Mouse (Mus musculus) right cerebral cortex, postnatal 25 days (tissue): Measurements from ENCODE around the gene Gabrr3.
A peak's percentile ranks its signal among the peaks of the same experiment; 100 is the strongest.
"Not testable (repeated sequence)": the region's sequence is repeated elsewhere in the genome, so short reads cannot be mapped to it uniquely, and the experiment has no call there.

Experiments
- DNase-seq: peaks from one replicate; pipeline ENCODE4 v3.0.0; 2022

The Gabrr3 gene

DNA sequence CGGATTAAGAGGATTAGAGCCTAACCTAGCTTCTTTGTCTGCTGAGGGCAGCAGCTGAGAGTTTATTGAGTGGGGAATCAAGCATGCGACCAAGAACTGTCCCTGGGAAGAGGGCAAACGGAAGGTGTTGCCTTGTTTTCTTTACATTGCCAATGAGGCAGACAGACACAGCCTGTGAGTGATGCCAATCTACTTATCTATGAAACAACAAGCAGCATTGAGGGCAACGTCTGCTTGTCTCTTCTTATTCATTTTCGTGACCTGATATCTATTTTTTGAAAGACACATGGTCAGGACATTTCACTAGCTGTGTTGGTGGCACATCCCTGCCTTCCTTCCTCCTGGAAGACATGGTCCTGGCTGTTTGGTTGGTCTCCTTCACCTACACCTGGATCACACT lies at the start of gene Gabrr3:
Gabrr3 (plus strand) TSS at position 301 of the 400 bp plus-strand sequence.
- DNase-seq: no peak

DNA sequence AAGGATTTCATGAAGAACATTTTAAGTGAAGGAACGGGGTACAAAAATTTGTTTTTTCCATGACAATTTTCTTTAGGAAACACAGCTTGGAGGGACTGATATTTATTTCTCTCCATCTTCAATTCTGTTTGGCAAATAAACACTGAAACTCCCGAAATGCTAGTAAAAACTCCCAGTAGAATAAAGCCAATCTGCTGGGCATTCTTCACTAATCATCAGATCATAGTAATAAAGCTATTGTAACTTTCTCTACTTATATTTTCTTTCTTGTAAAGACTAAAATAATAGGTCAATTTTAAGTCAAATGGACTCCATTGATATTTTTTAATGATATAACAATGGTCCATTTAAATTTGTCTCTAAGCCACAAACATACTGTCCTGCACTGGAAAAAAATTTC lies 43.2 kb upstream of the Gabrr3 start, which contains the start of gene Olfr209:
Olfr209 (minus strand) TSS at position 101 of the 400 bp plus-strand sequence.
- DNase-seq: no peak

DNA sequence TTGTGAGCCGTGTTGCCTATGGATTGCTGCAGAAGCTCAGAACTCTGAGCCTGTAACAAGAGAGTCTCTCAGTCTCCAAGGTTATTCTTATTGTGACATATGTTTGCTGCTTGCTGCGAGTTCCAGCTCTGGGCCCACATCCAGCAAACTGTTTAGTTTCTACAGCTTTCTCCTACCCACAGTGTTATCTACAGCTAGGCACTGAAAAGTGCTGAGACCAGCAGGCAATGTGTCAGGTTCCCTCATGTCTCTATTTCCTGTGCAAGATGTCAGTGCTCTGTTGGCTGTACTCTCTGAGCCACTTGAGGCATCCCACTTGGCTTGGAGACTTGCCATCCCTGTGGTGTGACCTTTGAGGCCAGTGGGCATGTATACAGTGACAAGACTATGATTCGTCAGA lies 13.8 kb upstream of the Gabrr3 start:
- peak; percentile 60 for DNase-seq

DNA sequence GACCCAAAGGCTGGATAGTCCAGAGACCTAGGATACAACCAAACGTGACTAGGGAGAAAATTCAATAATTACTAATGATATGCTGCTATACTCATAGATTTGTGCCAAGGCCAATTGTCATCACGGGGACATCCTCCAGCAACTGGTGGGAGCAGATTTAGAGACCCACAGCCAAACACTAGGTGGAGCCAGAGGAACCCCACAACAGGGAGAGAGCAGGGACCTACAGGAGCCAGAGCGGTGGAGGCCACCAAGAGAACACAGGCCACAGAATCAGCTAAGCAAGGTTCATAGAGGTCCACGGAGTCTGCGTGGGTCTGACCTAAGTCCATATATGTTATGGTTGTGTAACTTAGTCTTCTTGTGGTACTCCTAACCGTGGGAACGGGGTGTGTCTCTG lies 6.0 kb upstream of the Gabrr3 start:
- DNase-seq: no peak

DNA sequence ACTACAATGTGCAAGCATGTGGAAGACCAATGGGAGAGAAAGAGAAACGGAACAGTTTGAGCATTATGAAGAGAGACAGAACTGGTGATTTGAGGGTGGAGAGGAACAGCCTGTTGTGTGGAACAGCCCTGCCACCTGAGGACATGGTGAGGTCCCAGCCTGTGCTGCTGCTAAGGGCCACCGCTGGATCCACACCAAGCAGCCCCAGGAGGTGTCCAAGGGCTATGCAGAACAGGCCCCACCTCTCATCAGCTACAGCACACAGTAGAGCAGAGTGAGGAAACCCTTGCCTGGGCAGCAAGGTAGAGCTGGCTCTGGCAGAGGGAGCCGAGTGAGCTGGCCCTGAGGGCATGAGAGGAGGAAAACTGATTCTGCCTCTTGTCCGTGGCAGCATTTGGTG lies 5.1 kb upstream of the Gabrr3 start:
- DNase-seq: no peak

DNA sequence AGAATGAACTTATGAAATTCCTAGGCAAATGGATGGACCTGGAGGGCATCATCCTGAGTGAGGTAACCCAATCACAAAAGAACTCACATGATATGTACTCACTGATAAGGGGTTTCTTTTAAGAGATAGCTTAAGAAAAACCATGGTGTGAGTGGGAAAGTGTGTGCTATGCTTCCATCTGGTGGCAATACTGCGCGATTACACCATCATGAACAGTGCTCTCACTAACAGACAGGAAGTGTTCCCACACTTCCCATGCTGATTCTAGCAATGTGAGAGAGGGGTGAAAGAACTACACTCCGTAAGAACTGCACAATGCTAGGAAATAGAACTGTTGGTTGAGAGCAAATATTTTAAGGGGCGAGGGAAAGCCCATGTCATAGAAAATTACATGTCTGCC lies 3.4 kb upstream of the Gabrr3 start:
- peak; percentile 18 for DNase-seq

DNA sequence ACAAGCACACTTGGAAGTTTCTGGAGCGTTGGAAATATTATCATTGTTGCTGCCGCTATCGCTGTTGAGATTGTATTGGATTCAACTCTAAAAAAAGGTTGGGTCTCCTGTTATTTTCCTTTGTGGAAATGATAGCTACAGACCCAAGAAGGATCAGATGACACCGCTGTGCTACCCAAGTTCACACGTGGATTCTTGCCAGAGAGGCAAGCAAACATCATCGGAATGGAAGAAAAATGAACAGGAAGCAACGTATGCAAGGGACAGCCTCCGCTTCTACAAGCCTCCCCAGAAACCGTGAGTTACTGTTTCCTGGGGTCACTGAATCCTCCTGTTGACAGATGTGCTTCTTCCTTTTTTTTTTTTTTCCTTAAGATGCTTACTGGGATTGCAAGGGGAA lies 2.3 kb upstream of the Gabrr3 start:
- no peak for DNase-seq

DNA sequence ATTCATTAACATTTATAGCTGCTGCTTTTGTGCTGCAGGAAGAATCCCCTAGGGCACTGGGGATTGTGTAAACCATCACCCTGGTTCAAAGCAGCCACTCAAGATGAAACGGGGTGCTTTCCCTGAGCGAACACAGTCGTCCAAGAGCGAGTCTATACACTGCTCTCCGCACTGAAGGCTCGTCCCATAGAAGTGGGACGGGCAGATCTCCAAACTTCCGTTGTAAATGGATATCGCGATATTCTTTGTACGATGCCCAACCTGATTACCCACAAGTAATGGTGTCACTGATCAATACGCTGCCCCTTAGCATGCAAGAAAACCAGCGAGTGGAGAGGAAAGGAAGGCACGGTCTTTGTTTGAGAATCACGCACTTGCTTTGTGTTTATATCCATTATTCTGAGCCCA lies 2.2 kb downstream of the Gabrr3 start:
- DNase-seq: no peak

DNA sequence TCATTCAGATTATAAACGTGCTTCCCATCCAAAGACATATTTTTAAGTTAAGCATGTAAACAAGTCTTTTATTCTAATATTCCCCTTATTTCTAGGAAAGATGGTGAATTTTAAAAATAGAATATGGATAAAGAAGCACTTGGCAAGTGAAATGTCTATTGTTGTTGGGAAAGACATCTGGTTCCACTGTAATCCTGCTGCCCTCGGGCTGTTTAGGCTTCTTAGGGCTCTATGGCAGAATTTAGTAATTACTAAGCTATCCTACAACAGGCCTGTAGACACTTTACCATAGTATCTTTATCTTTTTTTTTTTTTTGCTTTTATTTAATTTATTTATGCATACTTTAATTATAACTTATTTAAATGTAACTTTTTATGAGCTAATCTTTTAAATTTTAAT lies 2.7 kb downstream of the Gabrr3 start:
- DNase-seq: no peak

DNA sequence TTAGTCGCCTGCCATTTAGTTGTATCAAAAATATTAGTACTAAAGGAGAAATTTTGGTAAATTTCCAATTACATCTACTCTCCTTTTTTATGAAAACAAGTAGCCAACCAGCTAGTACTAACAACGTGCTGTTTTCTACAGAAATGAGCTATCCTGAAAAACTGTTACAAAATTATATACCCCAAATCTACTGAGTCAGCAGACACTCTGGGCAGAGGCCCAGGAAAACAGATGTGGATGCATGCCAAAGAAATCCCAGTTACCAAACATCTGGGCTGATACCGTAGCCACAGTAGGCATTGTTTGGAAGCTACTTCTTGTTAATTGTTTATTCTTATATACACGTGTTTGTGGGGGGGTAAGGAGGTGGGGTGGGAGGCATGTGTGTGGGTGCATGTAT lies 6.3 kb downstream of the Gabrr3 start:
- DNase-seq: no peak

DNA sequence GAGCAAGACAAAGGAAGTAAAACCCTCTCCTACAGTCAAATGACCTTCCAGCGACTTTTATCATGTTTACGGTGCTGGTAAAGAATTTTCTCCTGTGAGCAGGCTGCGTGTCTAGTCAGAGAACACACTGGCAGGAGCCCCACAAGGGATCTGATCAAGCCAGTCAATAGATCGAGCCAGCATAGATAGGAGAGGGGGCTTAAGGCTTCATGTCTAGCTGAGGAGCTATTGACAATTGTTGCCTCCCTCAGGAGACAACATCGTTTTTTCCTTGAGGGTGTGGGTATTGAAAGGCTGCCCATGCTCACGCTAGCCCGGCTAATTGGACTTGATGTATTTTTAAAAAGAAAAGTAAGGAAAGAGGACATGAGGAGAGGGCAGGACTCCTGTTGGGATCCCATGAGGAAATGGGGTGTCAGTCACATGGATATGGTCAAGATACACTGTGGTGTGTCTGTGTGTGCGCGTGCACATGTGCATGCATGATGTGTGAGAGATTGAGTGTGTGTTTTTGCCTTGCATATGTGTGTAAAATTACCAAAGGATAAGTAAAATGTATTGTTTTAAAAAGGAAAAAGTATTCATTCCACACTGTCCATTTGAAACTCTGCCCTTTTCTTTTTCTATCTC lies 13.2 kb downstream of the Gabrr3 start:
- no peak for DNase-seq

DNA sequence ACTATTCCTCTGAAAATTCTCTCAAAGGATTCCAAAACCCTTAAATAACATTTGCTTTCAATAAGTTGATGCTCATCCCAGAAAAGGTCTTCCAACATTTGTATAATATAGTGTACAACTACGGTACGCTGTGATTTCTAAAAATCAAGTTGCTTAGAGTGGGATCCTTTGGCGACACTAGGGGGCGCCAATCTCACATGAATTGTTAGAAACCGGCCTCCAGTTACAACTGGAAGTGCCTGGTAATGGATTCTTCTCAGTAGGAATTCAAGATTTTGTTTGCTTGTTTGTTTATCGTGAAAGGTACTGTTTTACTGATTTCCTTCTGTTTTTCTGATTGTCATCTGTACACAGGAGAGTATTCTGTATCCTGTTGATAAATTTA lies 13.7 kb downstream of the Gabrr3 start:
- DNase-seq: peak; percentile 59

DNA sequence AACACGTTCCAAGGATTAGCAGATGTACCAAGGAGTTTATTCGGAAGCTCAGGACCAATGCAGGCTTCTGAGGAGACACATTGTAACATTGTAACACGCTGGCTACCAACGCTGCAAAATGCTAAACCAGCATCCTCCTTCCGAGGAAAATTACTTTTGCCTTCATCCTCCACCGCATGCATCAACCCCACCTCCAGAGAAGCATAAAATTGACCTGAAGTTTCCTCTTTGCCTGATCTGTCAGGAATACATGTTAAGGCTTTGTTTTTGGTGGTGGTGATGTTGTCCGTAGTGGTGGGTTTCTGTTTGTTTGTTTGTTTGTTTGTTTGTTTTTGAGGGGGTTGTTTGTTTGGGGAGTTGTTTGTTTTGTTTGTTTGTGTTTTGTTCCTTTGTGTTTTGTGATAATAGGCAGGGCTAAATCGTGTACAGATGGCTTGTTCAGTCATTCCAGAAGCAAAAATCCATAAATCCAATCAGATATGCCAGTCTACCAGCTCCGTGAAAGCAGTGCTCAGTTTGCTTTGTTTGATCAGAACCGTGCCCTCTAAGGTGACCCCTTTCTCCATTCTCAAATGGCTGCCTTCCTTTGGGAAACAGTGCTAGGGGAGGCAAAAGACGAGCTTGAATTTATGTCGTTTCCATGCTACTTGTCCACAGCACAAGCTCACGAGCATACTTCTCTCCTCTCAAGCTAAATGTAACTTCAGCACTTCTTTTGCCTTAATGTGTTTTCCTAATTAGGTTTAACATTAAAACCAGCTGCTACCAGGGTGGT lies 14.6 kb downstream of the Gabrr3 start:
- no peak for DNase-seq

DNA sequence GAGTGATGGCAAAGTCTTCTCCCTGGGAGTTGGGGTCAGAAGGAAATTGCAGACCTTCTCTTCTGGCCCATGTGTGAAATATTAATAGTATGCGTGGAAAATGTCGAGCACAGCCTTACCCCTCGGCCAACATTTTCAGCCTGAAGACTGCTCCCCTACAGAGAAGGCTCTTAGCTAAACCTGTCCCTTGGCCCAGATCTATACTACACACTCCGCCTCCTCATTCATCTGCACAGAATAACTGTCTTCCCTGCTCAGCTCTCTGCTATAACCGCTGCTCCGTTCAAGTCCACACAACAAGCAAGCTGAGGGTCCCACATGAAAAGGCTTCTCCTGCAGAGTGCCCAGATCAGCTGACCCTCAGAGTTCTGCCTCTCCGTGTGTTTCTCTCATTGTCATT lies 20.8 kb downstream of the Gabrr3 start:
- DNase-seq: no peak

DNA sequence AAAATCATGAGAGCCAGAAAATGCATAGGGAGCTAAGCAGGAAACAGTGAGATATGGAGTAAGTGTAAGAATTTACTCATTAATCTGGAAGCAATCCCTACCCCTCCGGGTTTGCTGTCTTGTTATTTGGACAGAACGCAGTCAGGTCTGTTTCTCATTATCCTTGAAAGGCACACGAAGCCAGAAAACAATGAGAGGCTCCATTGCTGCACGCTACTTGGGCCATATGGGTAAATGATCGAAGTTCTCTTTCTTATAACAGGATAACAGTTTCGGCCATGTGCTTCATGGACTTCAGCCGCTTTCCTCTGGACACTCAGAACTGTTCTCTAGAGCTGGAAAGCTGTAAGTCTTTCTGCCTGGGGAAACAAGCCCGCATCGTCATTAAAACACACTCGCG lies 26.0 kb downstream of the Gabrr3 start:
- DNase-seq: no peak

DNA sequence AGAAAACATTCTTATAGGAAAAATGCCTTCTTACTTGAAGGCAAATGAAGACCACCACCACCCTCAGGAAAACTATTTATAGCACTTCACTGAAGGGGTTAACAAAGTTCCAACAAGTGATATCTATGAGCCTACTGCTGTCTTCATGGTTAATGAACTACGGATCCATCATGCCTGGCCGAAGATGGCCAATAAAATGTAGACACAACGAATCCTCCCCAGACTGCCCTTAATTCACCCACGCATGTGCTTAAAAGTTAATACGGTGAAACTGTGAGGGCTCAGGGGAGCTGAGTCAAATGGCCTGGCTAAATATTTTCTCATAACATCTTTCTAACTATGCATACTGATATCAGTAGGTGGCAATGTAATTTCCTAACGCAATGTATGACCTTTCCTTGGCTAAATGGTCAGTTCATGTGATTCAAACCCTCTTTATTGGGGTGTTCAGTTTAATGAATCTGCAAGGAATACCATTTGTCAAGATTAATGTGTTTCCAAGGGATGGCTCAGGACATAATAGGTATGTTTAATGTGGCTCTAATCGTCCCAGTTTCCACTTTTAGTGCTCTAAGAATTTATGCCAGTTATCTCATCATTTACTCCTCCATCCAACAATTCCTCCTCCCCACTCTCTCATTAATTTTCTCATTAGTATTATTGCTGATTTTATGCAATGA lies 37.9 kb downstream of the Gabrr3 start:
- no peak for DNase-seq

DNA sequence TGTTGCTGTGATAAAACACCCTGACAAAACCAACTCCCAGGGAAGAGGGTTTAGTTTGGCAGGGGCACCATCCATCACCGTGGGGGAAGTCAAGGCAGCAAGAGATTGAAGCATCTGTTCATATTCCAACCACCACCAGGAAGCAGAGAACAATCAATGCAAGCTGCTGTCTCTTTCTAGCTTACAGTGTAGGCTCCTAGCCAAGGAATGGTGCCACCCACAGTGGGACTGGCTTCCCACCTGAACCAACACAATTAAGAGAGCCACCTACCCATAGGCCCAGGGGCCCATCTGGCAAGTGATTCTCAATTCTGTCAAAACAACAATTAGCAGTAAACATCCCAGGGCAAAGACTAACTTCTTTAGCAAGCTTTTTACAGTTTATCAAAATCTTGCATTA lies 41.0 kb downstream of the Gabrr3 start:
- no peak for DNase-seq

DNA sequence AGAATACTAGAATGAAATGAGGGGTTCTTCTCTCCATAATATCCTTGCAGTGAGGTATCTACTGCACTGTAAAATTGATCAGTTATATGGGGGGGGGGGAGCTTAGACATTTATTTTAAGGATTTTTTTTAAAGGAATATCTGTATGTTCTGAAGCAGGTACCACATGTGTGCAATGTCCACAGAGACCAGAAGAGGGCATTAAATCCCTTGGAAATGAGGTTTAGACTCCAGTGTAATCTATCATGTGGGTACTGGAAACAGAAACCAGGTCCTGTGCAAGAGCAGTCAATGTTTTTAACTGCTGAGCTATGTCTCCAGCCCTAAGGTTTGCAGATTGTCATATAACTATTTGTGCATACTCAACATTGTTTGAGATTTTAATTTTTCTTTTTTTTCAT lies 42.0 kb downstream of the Gabrr3 start:
- DNase-seq: no peak

DNA sequence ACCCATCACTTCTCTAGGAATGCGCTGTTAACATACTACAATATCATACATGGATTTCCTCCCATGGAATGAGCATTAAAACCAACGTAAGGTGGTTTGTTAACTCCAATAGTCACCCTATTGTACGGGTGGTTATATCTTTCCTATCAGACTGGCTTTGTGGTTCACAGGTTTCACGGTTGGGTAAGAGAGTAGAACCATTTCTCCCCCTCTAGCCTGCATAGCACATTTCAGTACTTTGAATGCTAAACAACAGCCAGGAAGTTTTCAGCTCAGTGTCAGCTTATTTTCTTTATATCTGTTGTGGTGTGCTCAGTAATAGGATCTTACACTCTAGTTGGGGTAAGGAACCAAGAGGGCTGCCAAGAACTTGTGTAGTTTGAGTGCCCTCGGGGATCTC lies 44.7 kb downstream of the Gabrr3 start:
- DNase-seq: no peak

DNA sequence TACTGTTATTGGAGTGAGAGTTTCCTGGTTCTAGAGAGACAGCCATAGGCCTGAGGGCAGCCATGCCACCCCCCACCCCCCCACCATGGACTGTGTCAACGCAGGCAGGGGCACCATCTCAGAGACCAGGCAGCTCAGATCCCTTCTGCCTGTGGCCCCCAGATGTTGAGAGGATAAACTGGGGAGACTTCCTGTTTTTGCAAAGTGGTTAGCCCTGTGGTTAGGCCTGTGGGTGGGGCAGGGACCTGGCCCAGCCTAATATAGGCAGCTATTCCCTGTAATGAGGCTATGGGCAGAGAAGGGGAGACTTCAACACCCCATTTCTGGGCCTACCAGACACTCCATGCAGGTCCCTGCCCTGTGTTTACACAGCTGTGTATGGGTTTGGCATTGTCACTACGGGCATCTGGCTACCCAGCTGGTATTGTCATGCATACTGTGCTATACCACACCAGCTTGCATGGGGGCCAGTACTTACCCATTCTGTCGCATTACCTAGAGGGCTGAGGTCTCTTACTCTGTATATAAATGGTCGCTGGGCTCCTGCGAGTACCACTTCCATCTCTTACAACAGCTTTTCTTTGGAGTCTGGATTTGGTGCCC lies 52.2 kb downstream of the Gabrr3 start:
- DNase-seq: not testable (repeated sequence)

DNA sequence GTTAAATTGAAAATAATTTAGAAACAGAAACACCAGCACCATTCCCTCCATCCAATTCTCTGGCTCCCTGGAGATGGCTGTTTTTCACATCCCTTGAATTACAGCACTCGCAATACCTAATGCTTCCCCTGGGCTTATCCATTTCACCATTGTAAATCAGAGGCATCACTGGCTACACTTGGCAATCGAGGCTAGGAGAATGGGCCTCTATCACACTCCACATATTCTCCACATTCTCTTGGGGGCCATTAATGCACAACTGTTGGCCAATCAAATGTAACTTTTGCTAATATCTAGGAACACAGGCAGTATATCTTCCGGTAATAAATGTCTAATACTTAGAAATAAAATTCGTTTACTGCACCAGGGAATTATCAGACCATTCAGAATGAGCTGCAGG lies 56.4 kb downstream of the Gabrr3 start:
- DNase-seq: no peak

DNA sequence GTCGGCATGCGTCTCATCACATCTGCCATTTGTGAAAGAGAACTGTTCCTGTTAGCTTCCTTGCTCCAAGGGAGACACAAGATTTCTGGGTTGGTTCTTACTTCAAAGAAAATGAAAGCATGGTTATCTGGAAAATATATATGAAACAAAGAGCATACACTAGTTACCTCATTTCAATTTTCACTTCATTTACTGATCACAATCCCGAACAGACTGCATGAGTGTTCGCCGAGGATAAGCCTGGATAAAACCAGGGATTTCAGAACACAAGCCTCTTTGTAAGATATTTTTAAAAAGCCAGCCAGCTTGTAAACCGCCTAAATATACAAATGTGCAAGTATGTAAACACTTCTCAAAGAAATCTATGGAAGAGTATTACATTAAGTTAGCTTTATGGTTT lies 56.8 kb downstream of the Gabrr3 start:
- no peak for DNase-seq

DNA sequence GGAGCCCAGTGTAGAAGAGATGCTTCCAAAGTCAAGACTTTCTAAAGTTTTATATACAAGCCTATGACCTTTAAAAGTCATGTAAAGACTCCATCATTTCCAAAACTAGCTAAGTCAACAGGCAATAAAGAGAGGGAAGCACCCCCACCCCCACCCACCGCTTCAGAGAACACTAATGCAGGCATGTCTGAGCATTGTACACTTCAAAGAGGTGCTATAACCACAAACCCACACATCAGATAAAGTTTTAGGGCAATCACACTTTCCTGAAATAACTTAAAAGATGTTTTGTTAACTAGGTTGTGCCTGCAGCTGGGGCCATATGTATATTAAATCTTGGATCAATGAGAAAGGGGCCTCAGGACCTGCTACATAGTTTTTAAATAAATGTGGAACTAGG lies 62.7 kb downstream of the Gabrr3 start:
- DNase-seq: no peak
